Mouse (Mus musculus) macrophage (primary cell): ENCODE data around the gene C77080. TPM values are rescaled to one million over a fixed set of nuclear protein-coding genes. Genes with fewer than 3 reads are reported as not detected.

Source experiments
- H3K27ac ChIP-seq: fragments of 350-480 bp; formaldehyde crosslinking; 2 replicates; pipeline ENCODE4 v1.9.0; 2021
- H3K36me3 ChIP-seq: fragments of 350-480 bp; formaldehyde crosslinking; 2 replicates; pipeline ENCODE4 v1.9.0; 2021; ENCODE audit errors: inconsistent target
- H3K4me3 ChIP-seq: fragments of 350-480 bp; formaldehyde crosslinking; 2 replicates; pipeline ENCODE4 v1.9.0; 2021; ENCODE audit errors: inconsistent target
- H3K79me2 ChIP-seq: fragments of 350-480 bp; formaldehyde crosslinking; 2 replicates; pipeline ENCODE4 v1.9.0; 2021; ENCODE audit errors: inconsistent target
- WGBS: methylation state at CpG from one replicate; pipeline ENCODE4 v1.1.7; 2026; ENCODE audit warnings: inconsistent platforms; ENCODE audit not compliant: missing documents; 5-methylcytosine and 5-hydroxymethylcytosine counted together
- polyA plus RNA-seq: library from polyadenylated mRNA; stranded (reverse); fragments of 250-400 nt; gene quantifications from 3 replicates; pipeline ENCODE4 v1.2.4, GENCODE M21; 2018; ENCODE audit warnings: inconsistent platforms

The C77080 gene
- polyA plus RNA-seq, 1 experiment from 2014 or later, result 57.0 TPM

- 100% methylated on average over 3 of the region's 3 CpGs for WGBS
- H3K27ac ChIP-seq, result no peak overlapping the region
These were observed 6.6 kb downstream of the C77080 start for GRCm38 (mm10) chr4:129254571-129254970.

GRCm38 (mm10) chr4:129252492-129252891, 8.7 kb downstream of the C77080 start:
- 90% methylated on average over 2 of the region's 2 CpGs for WGBS
- no peak overlapping the region for H3K4me3 ChIP-seq
- H3K79me2 ChIP-seq, result peaks cover 5% of the 10 kb centered on the region
- H3K36me3 ChIP-seq, result no peaks in the 10 kb centered on the region
- peak overlapping the region; percentile 91; the same call in 1 of the 2 replicates for H3K27ac ChIP-seq

More at GRCm38 (mm10) chr4:129254571-129254970, 6.6 kb downstream of the C77080 start:
- Histone ChIP-seq H3K4me3 (no peak overlapping the region), H3K79me2 (no peaks in the 10 kb centered on the region), H3K36me3 (no peaks in the 10 kb centered on the region)

DNA sequence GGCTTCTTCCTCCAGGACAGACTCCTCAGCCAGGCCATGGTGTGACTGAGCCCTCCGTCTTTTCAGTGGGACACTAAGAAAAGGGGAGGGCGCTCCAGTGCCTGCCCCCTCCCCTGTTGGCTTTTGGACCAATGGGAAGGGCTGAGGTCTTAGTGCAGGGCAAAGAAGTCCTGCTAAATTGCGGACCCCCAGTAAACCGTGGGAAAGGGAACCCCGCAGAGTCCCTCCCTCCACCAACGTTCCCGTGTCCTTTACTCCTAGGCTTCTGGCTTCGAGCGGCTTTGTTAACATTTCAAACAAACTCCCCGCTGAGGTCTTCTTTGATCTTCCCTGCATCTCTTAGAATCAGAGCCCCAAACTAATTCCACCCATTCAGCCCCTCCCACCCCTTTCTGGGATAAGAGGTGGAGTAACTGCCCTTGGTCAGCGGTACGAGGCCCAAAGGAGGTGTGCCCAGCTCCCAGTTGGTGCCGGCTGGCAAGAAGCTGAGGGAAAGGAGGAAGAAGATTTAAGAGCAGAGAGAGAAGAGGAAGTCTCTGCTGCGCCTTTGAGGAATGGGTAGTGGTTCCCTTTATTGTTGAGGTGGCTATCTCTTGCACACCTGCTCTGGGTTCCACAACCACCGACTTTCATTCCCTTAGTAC, 9.6 kb downstream of the C77080 start:
- Histone ChIP-seq H3K36me3 (no peaks in the 10 kb centered on the region), H3K79me2 (peaks cover 14% of the 10 kb centered on the region), H3K27ac (peak overlapping the region; percentile 91), H3K4me3 (no peak overlapping the region)
- 15% methylated on average over 13 of the region's 15 CpGs for WGBS

GRCm38 (mm10) chr4:129250759-129251481, 10.3 kb downstream of the C77080 start:
- H3K27ac ChIP-seq, result peak overlapping the region; percentile 91
- 69% methylated on average over 15 of the region's 15 CpGs for WGBS

GRCm38 (mm10) chr4:129249288-129249687, 11.9 kb downstream of the C77080 start:
- WGBS, result 89% methylated on average over 7 of the region's 7 CpGs
- H3K79me2 ChIP-seq, result peaks cover 37% of the 10 kb centered on the region
- no peaks in the 10 kb centered on the region for H3K36me3 ChIP-seq
- H3K27ac ChIP-seq, result peak overlapping the region; percentile 49
- H3K4me3 ChIP-seq, result no peak overlapping the region

More at GRCm38 (mm10) chr4:129250759-129251481, 10.3 kb downstream of the C77080 start:
- Histone ChIP-seq H3K4me3 (no peak overlapping the region), H3K36me3 (no peaks in the 10 kb centered on the region), H3K79me2 (peaks cover 21% of the 10 kb centered on the region)

GRCm38 (mm10) chr4:129248243-129248767, 12.9 kb downstream of the C77080 start:
- Histone ChIP-seq H3K79me2 (peaks cover 47% of the 10 kb centered on the region), H3K27ac (peak overlapping the region; percentile 49), H3K4me3 (peak overlapping the region; percentile 87; the same call in 1 of the 2 replicates), H3K36me3 (no peaks in the 10 kb centered on the region)
- WGBS, result 3% methylated on average over 32 of the region's 74 CpGs

DNA sequence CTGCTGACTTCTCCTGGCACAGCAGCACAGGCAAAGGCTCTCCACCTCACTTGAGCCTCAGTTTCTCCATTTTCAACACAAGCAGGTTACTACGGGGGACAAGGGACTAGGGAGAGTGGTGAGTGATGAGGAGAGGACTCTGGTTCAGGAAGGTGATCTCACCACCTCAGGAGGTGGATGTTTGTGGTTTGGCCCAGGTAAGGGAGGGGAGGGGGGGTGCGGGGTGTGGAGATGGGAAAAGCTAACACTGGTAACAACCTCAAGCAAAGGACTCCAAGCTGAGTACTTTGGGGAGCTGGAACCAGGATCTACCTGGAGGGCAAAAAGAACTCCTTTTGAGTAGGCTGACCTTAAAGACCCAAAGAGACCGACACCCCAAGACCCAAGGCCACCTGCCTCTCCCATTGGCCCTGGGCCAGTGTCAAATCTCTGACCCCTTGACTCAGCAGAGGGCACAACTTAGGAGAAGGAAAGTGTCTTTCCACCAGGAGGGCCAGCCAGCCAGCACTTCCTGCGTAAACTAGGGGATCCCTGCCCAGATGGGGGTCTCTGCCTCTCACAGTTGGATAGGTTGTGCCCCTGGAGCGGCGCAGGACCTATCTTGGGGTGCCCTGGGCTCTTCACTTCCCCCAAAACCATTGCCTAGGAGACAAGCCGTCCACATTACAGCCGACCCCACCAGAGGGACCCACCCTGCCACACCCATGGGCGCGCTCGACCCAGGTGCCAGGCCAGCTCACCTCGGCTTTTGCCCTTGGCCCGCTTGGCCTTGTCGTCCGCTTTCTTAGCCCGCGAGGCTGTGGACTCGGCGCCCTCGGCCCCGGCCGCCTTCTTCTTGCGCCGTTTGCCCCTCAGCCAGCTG, 13.6 kb downstream of the C77080 start:
- Histone ChIP-seq H3K79me2 (peaks cover 54% of the 10 kb centered on the region), H3K27ac (peak overlapping the region; percentile 61), H3K4me3 (peak overlapping the region; percentile 87), H3K36me3 (no peaks in the 10 kb centered on the region)
- 16% methylated on average over 16 of the region's 24 CpGs for WGBS

DNA sequence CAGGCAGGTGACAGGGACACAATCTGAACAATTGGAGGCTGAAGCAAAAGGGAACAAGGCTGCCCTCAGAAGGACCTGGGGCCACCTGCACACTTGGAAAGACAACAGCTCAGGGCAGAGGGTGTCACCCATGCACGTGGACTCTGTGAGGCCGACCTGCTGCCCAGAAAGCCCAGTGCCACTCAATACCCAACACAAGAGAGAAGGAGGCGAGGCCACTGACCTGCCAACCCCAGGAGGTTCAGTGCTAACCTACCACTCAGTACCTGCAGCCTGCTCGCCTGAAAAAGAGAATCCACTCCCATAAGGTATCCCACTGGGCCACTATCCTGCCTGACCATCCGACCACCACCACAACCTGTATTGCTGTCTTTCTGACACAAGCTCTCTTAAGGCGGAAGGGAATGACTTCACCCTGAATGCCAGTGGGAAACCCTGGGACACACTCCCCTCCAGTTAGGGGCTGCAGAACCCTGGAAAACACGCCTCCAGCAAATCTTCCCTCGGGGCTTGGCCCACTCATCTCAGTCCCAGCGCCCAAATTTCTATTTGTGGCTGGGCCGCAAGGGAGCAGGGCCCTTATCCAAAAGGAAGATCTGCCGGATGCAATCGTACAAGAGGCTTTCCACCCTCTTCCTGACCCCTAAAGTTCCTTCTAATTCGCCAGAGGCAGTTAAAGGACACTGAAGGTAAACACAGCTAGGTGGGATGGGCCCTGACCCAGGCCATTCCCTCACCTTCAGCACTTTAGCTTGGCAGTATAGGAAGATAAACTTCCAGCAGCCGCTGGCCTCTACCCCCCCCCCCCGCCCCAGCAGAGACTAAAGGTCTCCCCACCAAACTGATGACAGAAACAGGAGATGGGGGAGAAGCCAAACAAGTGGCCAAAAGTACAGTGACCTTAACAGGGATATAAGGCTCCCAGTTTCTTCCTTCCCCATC, 14.6 kb downstream of the C77080 start:
- Histone ChIP-seq H3K79me2 (peaks cover 64% of the 10 kb centered on the region), H3K4me3 (peak overlapping the region; percentile 87), H3K36me3 (no peaks in the 10 kb centered on the region), H3K27ac (peak overlapping the region; percentile 61)
- WGBS, result 49% methylated on average over 15 of the region's 15 CpGs

GRCm38 (mm10) chr4:129244802-129245201, 16.4 kb downstream of the C77080 start:
- Histone ChIP-seq H3K79me2 (peaks cover 82% of the 10 kb centered on the region), H3K4me3 (no peak overlapping the region; the same call in 1 of the 2 replicates), H3K27ac (peak overlapping the region; percentile 0; the same call in 1 of the 2 replicates), H3K36me3 (no peaks in the 10 kb centered on the region)
- WGBS, result 12% methylated on average over 4 of the region's 4 CpGs

GRCm38 (mm10) chr4:129242761-129243160, 18.4 kb downstream of the C77080 start:
- 95% methylated on average over 4 of the region's 4 CpGs for WGBS
- Histone ChIP-seq H3K79me2 (peaks cover 97% of the 10 kb centered on the region), H3K27ac (no peak overlapping the region), H3K36me3 (no peaks in the 10 kb centered on the region), H3K4me3 (no peak overlapping the region)

DNA sequence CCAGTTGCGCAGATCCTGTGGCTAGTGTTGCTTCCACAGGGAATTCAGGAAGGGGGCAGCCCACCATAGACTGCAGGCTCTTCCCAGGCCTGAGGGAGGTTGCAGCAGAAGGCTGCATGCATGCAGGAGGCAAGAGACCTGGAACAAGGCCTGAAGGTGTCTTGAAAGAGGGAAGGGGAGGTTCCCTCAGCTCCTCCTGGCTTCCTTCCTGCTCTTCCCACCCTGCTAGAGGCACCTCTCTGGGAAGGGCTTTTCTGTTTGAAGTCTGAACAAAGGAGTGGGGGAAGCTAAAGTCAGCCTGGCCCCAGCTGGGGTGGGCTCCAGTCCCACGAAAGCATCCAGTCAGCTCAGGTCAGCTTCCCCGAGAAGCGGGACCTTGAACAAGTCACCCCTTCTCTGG, 18.9 kb downstream of the C77080 start:
- no peaks in the 10 kb centered on the region for H3K36me3 ChIP-seq
- WGBS, result 90% methylated on average over 4 of the region's 4 CpGs
- no peak overlapping the region for H3K4me3 ChIP-seq
- peaks cover 97% of the 10 kb centered on the region for H3K79me2 ChIP-seq
- H3K27ac ChIP-seq, result no peak overlapping the region

GRCm38 (mm10) chr4:129241898-129242297, 19.3 kb downstream of the C77080 start:
- peaks cover 97% of the 10 kb centered on the region for H3K79me2 ChIP-seq
- no peak overlapping the region for H3K27ac ChIP-seq
- no peaks in the 10 kb centered on the region for H3K36me3 ChIP-seq
- WGBS, result 40% methylated on average over 5 of the region's 7 CpGs
- no peak overlapping the region for H3K4me3 ChIP-seq

GRCm38 (mm10) chr4:129239075-129239474, 22.1 kb downstream of the C77080 start:
- H3K79me2 ChIP-seq, result peaks cover 97% of the 10 kb centered on the region
- WGBS, result 12% methylated on average over 28 of the region's 29 CpGs
- H3K36me3 ChIP-seq, result no peaks in the 10 kb centered on the region
- no peak overlapping the region; the same call in 1 of the 2 replicates for H3K4me3 ChIP-seq
- no peak overlapping the region for H3K27ac ChIP-seq
